Mouse (Mus musculus): Measurements from ENCODE around the gene Ppp4r1.

- TF ChIP-seq CTCF (IDR thresholded peaks at IDR 0.05; ENCODE audit: low read depth) (peak; percentile 30), EP300 (IDR thresholded peaks at IDR 0.05; ENCODE audit: low read depth) (no peak)
Measured at GRCm38 (mm10) chr17:65851749-65852148, 69.4 kb downstream of the Ppp4r1 start.
